Mouse (Mus musculus): ENCODE data around the gene Frmd8. TPM values are rescaled to one million over a fixed set of nuclear protein-coding genes. Genes with fewer than 3 reads are reported as not detected.

Gene Frmd8
- polyA plus RNA-seq, 1 experiment from 2014 or later = 14.9 TPM

DNA sequence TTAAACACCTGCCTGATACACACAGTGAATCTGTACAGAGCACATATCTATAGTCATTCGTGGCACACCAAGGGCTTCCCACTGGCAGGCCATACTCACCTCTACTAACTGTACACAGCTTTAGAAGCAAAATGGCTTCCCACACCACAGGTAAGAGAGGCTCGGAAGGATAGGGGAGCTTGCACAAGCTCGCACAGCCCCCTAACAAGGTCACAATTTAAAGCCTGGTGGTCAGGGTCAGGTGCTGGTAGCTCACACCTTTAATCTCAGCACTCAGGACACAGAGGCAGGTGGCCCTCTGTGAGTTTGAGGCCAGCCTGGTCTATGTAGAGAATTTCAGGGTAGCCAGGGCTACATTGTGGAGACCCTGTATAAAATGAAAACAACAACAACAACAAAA is 61.5 kb downstream of the Frmd8 start:
- Histone ChIP-seq H3K4me2 (replicated peaks; ENCODE audit: low read depth, low read length) (no peak overlapping the region), H3K9me3 (ENCODE audit: control insufficient read depth, low read length) (no peaks in the 10 kb centered on the region), H3K27ac (ENCODE audit: low read depth, low read length) (no peak overlapping the region), H3K9ac (ENCODE audit: low read depth, low read length) (no peak overlapping the region), H3K27me3 (ENCODE audit: control insufficient read depth, insufficient read depth, low read length) (no peaks in the 10 kb centered on the region), H3K4me1 (replicated peaks; ENCODE audit: control insufficient read depth, insufficient read depth, low read length) (peaks cover 12% of the 10 kb centered on the region), H3K4me3 (ENCODE audit: low read depth, low read length) (no peak overlapping the region), H3K36me3 (ENCODE audit: control insufficient read depth, insufficient read depth, low read length) (no peaks in the 10 kb centered on the region)
- no peak for DNase-seq (ENCODE audit: low spot score)
- WGBS = 90% methylated on average over 3 of the region's 3 CpGs
- no peak for ATAC-seq (ENCODE audit: low FRiP score)

GRCm38 (mm10) chr19:5811771-5812504 is 63.1 kb downstream of the Frmd8 start:
- ATAC-seq (ENCODE audit: low FRiP score) (peak; percentile 91), DNase-seq (ENCODE audit: low spot score) (peak; percentile 75)
- no peaks in the 10 kb centered on the region for H3K9me3 ChIP-seq (ENCODE audit: control insufficient read depth, low read length)
- H3K9ac ChIP-seq (ENCODE audit: low read depth, low read length) = no peak overlapping the region
- no peak overlapping the region for H3K4me3 ChIP-seq (ENCODE audit: low read depth, low read length)
- no peak overlapping the region for H3K4me2 ChIP-seq (replicated peaks; ENCODE audit: low read depth, low read length)
- H3K36me3 ChIP-seq (ENCODE audit: control insufficient read depth, insufficient read depth, low read length) = no peaks in the 10 kb centered on the region
- 47% methylated on average over 7 of the region's 7 CpGs for WGBS
- peaks cover 12% of the 10 kb centered on the region for H3K4me1 ChIP-seq (replicated peaks; ENCODE audit: control insufficient read depth, insufficient read depth, low read length)
- H3K27ac ChIP-seq (ENCODE audit: low read depth, low read length) = peak overlapping the region; percentile 88
- no peaks in the 10 kb centered on the region for H3K27me3 ChIP-seq (ENCODE audit: control insufficient read depth, insufficient read depth, low read length)

GRCm38 (mm10) chr19:5810840-5811563 is 64.1 kb downstream of the Frmd8 start:
- Histone ChIP-seq H3K27me3 (ENCODE audit: control insufficient read depth, insufficient read depth, low read length) (no peaks in the 10 kb centered on the region), H3K27ac (ENCODE audit: low read depth, low read length) (peak overlapping the region; percentile 68), H3K9ac (ENCODE audit: low read depth, low read length) (no peak overlapping the region), H3K9me3 (ENCODE audit: control insufficient read depth, low read length) (no peaks in the 10 kb centered on the region), H3K4me2 (replicated peaks; ENCODE audit: low read depth, low read length) (no peak overlapping the region), H3K4me1 (replicated peaks; ENCODE audit: control insufficient read depth, insufficient read depth, low read length) (peaks cover 21% of the 10 kb centered on the region), H3K36me3 (ENCODE audit: control insufficient read depth, insufficient read depth, low read length) (no peaks in the 10 kb centered on the region), H3K4me3 (ENCODE audit: low read depth, low read length) (no peak overlapping the region)
- DNase-seq (ENCODE audit: low spot score) = no peak
- 74% methylated on average over 9 of the region's 9 CpGs for WGBS
- no peak for ATAC-seq (ENCODE audit: low FRiP score)

- Histone ChIP-seq H3K27ac (ENCODE audit: low read depth, low read length) (peak overlapping the region; percentile 58), H3K4me1 (replicated peaks; ENCODE audit: control insufficient read depth, insufficient read depth, low read length) (peaks cover 23% of the 10 kb centered on the region), H3K9ac (ENCODE audit: low read depth, low read length) (no peak overlapping the region), H3K9me3 (ENCODE audit: control insufficient read depth, low read length) (no peaks in the 10 kb centered on the region), H3K4me2 (replicated peaks; ENCODE audit: low read depth, low read length) (no peak overlapping the region), H3K36me3 (ENCODE audit: control insufficient read depth, insufficient read depth, low read length) (no peaks in the 10 kb centered on the region), H3K4me3 (ENCODE audit: low read depth, low read length) (no peak overlapping the region), H3K27me3 (ENCODE audit: control insufficient read depth, insufficient read depth, low read length) (no peaks in the 10 kb centered on the region)
- WGBS = 49% methylated on average over 11 of the region's 11 CpGs
- ATAC-seq (ENCODE audit: low FRiP score) = no peak
- peak; percentile 28 for DNase-seq (ENCODE audit: low spot score)
These were observed 64.8 kb downstream of the Frmd8 start for GRCm38 (mm10) chr19:5810103-5810839.

DNA sequence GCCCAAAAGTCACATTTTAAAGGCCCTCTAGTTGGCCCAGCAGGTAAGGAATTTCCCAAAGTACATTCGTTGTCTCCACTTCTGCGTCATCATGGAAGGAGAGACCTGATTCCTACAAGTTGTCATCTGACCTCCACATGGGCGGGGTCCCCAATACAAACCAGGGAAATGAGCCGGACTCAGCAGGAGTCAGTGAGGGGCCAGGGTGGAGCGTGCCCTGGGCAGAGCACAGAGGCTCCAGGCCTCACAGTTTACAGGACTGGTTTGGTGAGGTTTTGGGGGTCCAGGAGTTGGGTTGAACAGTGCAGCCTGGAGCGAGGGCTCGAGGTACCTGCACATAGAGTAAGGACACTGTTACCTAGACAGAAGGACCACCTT is 65.4 kb downstream of the Frmd8 start:
- Histone ChIP-seq H3K36me3 (ENCODE audit: control insufficient read depth, insufficient read depth, low read length) (no peaks in the 10 kb centered on the region), H3K9me3 (ENCODE audit: control insufficient read depth, low read length) (no peaks in the 10 kb centered on the region), H3K4me2 (replicated peaks; ENCODE audit: low read depth, low read length) (no peak overlapping the region), H3K27me3 (ENCODE audit: control insufficient read depth, insufficient read depth, low read length) (no peaks in the 10 kb centered on the region), H3K4me3 (ENCODE audit: low read depth, low read length) (no peak overlapping the region), H3K9ac (ENCODE audit: low read depth, low read length) (no peak overlapping the region), H3K4me1 (replicated peaks; ENCODE audit: control insufficient read depth, insufficient read depth, low read length) (peaks cover 23% of the 10 kb centered on the region), H3K27ac (ENCODE audit: low read depth, low read length) (no peak overlapping the region)
- no peak for DNase-seq (ENCODE audit: low spot score)
- WGBS = 52% methylated on average over 7 of the region's 7 CpGs
- ATAC-seq (ENCODE audit: low FRiP score) = no peak

- no peak for DNase-seq (ENCODE audit: low spot score)
- Histone ChIP-seq H3K36me3 (ENCODE audit: control insufficient read depth, insufficient read depth, low read length) (no peaks in the 10 kb centered on the region), H3K27ac (ENCODE audit: low read depth, low read length) (no peak overlapping the region), H3K9ac (ENCODE audit: low read depth, low read length) (no peak overlapping the region), H3K27me3 (ENCODE audit: control insufficient read depth, insufficient read depth, low read length) (no peaks in the 10 kb centered on the region), H3K4me1 (replicated peaks; ENCODE audit: control insufficient read depth, insufficient read depth, low read length) (peaks cover 24% of the 10 kb centered on the region), H3K4me3 (ENCODE audit: low read depth, low read length) (no peak overlapping the region), H3K9me3 (ENCODE audit: control insufficient read depth, low read length) (no peaks in the 10 kb centered on the region), H3K4me2 (replicated peaks; ENCODE audit: low read depth, low read length) (no peak overlapping the region)
- ATAC-seq (ENCODE audit: low FRiP score) = no peak
- 71% methylated on average over 14 of the region's 14 CpGs for WGBS
These were observed 65.9 kb downstream of the Frmd8 start for GRCm38 (mm10) chr19:5808955-5809711.

DNA sequence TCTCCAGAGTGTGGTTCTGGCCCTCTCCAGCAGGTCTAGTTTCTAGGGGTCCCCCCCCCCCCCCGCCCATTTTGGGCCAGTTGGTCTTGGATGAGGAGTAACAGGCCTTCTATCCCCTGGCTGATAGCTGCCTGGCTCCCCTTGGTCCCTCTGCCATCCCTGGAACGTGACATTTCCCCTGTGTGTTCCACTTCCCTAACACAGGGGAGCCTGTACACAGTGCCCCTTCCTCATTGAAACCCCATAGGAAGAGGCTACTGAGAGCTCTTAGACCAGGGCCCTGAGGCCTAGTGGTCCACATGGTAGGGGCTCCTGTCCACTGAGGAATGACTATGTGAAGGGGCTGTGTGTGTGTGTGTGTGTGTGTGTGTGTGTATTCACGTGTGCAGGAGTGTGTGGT is 67.3 kb downstream of the Frmd8 start:
- no peak overlapping the region for H3K4me3 ChIP-seq (ENCODE audit: low read depth, low read length)
- H3K27ac ChIP-seq (ENCODE audit: low read depth, low read length) = 0 out of 2 replicates have a peak overlapping the region, but pooled peaks have one; percentile 87
- H3K4me2 ChIP-seq (replicated peaks; ENCODE audit: low read depth, low read length) = no peak overlapping the region
- peaks cover 28% of the 10 kb centered on the region for H3K4me1 ChIP-seq (replicated peaks; ENCODE audit: control insufficient read depth, insufficient read depth, low read length)
- H3K9me3 ChIP-seq (ENCODE audit: control insufficient read depth, low read length) = no peaks in the 10 kb centered on the region
- DNase-seq (ENCODE audit: low spot score) (no peak), ATAC-seq (ENCODE audit: low FRiP score) (no peak)
- no peak overlapping the region for H3K9ac ChIP-seq (ENCODE audit: low read depth, low read length)
- 62% methylated on average over 2 of the region's 3 CpGs for WGBS
- no peaks in the 10 kb centered on the region for H3K27me3 ChIP-seq (ENCODE audit: control insufficient read depth, insufficient read depth, low read length)
- no peaks in the 10 kb centered on the region for H3K36me3 ChIP-seq (ENCODE audit: control insufficient read depth, insufficient read depth, low read length)

- Histone ChIP-seq H3K9ac (ENCODE audit: low read depth, low read length) (peak overlapping the region; percentile 40; the same call in 1 of the 2 replicates), H3K27me3 (ENCODE audit: control insufficient read depth, insufficient read depth, low read length) (no peaks in the 10 kb centered on the region), H3K36me3 (ENCODE audit: control insufficient read depth, insufficient read depth, low read length) (no peaks in the 10 kb centered on the region), H3K4me2 (replicated peaks; ENCODE audit: low read depth, low read length) (no peak overlapping the region), H3K4me1 (replicated peaks; ENCODE audit: control insufficient read depth, insufficient read depth, low read length) (peaks cover 22% of the 10 kb centered on the region), H3K27ac (ENCODE audit: low read depth, low read length) (peak overlapping the region; percentile 87), H3K9me3 (ENCODE audit: control insufficient read depth, low read length) (no peaks in the 10 kb centered on the region), H3K4me3 (ENCODE audit: low read depth, low read length) (no peak overlapping the region)
- ATAC-seq (ENCODE audit: low FRiP score) = no peak
- peak; percentile 37 for DNase-seq (ENCODE audit: low spot score)
- 21% methylated on average over 6 of the region's 6 CpGs for WGBS
These were observed 68.3 kb downstream of the Frmd8 start for GRCm38 (mm10) chr19:5806809-5807205.
